Mouse (Mus musculus) midbrain, embryonic 12.5 days (tissue): ENCODE measurements around the gene Rnf130. TPM values are rescaled to one million over a fixed set of nuclear protein-coding genes. Genes with fewer than 3 reads are reported as not detected.

Source experiments
- ATAC-seq: fragments of 200-750 bp; cut with Nextera tagmentation; 2 replicates; pipeline ENCODE4 v1.8.0; 2017; ENCODE audit warnings: low read depth, moderate TSS enrichment, moderate library complexity; ENCODE audit not compliant: low FRiP score
- H3K27ac ChIP-seq: fragments of 300-500 bp; sonication (generic); replicated peaks from 2 replicates; pipeline ENCODE4 v1.5.1; 2016; ENCODE audit warnings: mild to moderate bottlenecking
- H3K27me3 ChIP-seq: fragments of 300-500 bp; sonication (generic); 2 replicates; pipeline ENCODE4 v1.6.1; 2016; ENCODE audit warnings: mild to moderate bottlenecking
- H3K36me3 ChIP-seq: fragments of 300-500 bp; sonication (generic); 2 replicates; pipeline ENCODE4 v1.6.1; 2016
- H3K4me1 ChIP-seq: fragments of 300-500 bp; sonication (generic); 2 replicates; pipeline ENCODE4 v1.6.1; 2016
- H3K4me2 ChIP-seq: fragments of 300-500 bp; sonication (generic); replicated peaks from 2 replicates; pipeline ENCODE4 v1.6.1; 2016; ENCODE audit warnings: mild to moderate bottlenecking, moderate library complexity
- H3K4me3 ChIP-seq: fragments of 300-500 bp; sonication (generic); 2 replicates; pipeline ENCODE4 v1.5.1; 2016; ENCODE audit warnings: mild to moderate bottlenecking
- H3K9ac ChIP-seq: fragments of 300-500 bp; sonication (generic); replicated peaks from 2 replicates; pipeline ENCODE4 v1.6.1; 2016; ENCODE audit warnings: mild to moderate bottlenecking, moderate library complexity
- H3K9me3 ChIP-seq: fragments of 300-500 bp; sonication (generic); 2 replicates; pipeline ENCODE4 v1.6.1; 2016; ENCODE audit warnings: mild to moderate bottlenecking
- WGBS: fragments of 180-500 bp; shearing (Covaris S2); methylation state at CpG from one replicate; pipeline ENCODE4 v1.1.7; 2016; 5-methylcytosine and 5-hydroxymethylcytosine counted together
- microRNA counts: library from miRNA; unstranded; fragments of <30 nt; microRNA quantifications from one replicate; lab custom pipeline; 2017
- microRNA-seq: library from miRNA; unstranded; fragments of <30 nt; microRNA quantifications from one replicate; pipeline ENCODE4, GENCODE M21; 2017
- polyA plus RNA-seq: library from polyadenylated mRNA; unstranded; fragments of >200 nt; fragmentation: Nextera tagmentation; extraction: Ambion mirVana; gene quantifications from 2 replicates; pipeline ENCODE4 v1.2.1, GENCODE M21; 2016

The Rnf130 gene
- polyA plus RNA-seq, 1 experiment from 2014 or later: 91.3 TPM

DNA sequence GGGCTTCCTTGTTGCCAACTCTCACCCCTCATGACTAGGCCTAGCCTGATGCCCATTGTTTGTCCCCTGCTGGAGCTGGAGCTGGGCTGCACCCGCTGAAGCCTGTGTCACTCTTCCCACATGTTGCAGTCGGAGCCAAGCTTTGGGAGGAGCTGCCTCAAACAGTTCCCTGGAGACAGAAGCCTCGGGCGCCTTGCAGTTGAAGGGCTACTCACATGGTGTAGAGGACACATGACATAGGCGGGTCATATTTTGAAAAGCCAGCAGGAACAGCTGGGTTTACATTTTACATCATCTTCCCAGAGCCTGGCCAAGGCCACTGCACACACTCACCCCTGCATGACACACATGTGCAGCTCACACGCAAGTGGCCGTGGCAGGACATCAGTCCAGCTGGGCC is 124.1 kb downstream of the Rnf130 start:
- H3K27ac ChIP-seq: no peak overlapping the region
- no peaks in the 10 kb centered on the region for H3K9me3 ChIP-seq
- no peak for ATAC-seq
- H3K36me3 ChIP-seq: peaks cover 92% of the 10 kb centered on the region
- H3K4me1 ChIP-seq: no peaks in the 10 kb centered on the region
- WGBS: 93% methylated on average over 7 of the region's 7 CpGs
- no peaks in the 10 kb centered on the region for H3K27me3 ChIP-seq
- H3K4me3 ChIP-seq: no peak overlapping the region
- no peak overlapping the region for H3K9ac ChIP-seq
- no peak overlapping the region for H3K4me2 ChIP-seq

- 92% methylated on average over 9 of the region's 9 CpGs for WGBS
- Histone ChIP-seq H3K4me3 (no peak overlapping the region), H3K4me2 (no peak overlapping the region), H3K4me1 (no peaks in the 10 kb centered on the region), H3K9ac (no peak overlapping the region), H3K27ac (no peak overlapping the region), H3K27me3 (no peaks in the 10 kb centered on the region), H3K36me3 (peaks cover 95% of the 10 kb centered on the region), H3K9me3 (no peaks in the 10 kb centered on the region)
- no peak for ATAC-seq
Measured at GRCm38 (mm10) chr11:50149603-50150150, 124.5 kb downstream of the Rnf130 start.

DNA sequence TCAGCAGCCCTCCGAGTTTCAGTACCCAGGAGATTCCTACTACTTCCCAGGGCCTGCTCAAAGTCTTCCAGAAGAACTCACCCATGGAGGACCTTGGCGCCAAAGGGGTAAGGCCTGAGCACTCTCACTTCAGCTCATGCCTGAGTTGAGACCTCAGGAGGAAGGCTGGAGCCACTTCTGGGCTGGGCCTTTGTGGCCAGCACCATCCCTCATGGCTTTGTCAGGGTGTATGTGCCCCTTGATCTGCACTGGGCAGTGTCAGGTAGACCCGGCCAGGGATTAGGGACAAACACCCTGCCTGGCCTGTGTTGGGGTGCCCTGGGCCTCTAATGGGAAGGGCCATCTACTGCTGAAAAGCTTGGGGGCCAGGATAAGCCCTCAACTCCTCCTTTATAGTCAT is 126.2 kb downstream of the Rnf130 start:
- 86% methylated on average over 3 of the region's 3 CpGs for WGBS
- no peaks in the 10 kb centered on the region for H3K9me3 ChIP-seq
- no peaks in the 10 kb centered on the region for H3K4me1 ChIP-seq
- peaks cover 95% of the 10 kb centered on the region for H3K36me3 ChIP-seq
- no peaks in the 10 kb centered on the region for H3K27me3 ChIP-seq
- no peak overlapping the region for H3K4me3 ChIP-seq
- H3K4me2 ChIP-seq: no peak overlapping the region
- H3K9ac ChIP-seq: no peak overlapping the region
- no peak for ATAC-seq
- H3K27ac ChIP-seq: no peak overlapping the region

DNA sequence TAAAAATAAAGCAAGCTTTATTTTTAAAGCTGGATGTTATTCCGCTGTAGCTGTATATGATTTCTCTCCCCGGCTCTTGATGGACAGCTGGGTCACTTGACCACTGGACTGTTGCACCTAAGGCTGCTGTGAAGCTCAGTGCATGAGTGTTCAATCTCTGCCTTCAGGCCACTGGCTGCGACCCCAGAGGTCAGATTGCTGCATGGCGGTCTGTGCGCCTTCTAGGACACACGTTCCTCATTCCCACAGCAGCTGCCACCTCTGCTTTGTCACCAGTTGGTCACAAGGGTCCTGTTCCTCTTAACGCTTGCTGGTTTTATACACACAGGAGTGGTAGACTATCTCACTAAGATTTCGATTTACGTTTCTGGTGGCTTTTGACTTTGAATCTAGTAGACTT is 129.0 kb downstream of the Rnf130 start:
- H3K9ac ChIP-seq: no peak overlapping the region
- 78% methylated on average over 9 of the region's 9 CpGs for WGBS
- H3K4me2 ChIP-seq: no peak overlapping the region
- peaks cover 99% of the 10 kb centered on the region for H3K36me3 ChIP-seq
- no peak overlapping the region for H3K27ac ChIP-seq
- H3K4me3 ChIP-seq: no peak overlapping the region
- no peaks in the 10 kb centered on the region for H3K4me1 ChIP-seq
- ATAC-seq: no peak
- no peaks in the 10 kb centered on the region for H3K27me3 ChIP-seq
- H3K9me3 ChIP-seq: no peaks in the 10 kb centered on the region

MicroRNAs encoded within 50 kb of the gene (microRNA counts, 519-probe panel; counts per million panel counts)
- 3,469 counts per million, percentile 18 among the panel's probes with 10 or more counts for microRNA mmu-miR-340-3p (lab: Ali Mortazavi, UCI)
- microRNA mmu-miR-340-5p (lab: Ali Mortazavi, UCI): 7,020 counts per million, percentile 78 among the panel's probes with 10 or more counts

Small RNA genes lying within 50 kb of the gene (microRNA-seq; reads per million reads assigned to microRNA genes)
- 954 reads per million, percentile 78 among the genes with 10 or more reads in this experiment for gene Mir340

Other genes starting within 250 kb of the Rnf130 start
- gene Gfpt2, start 231.2 kb upstream of the Rnf130 start, polyA plus RNA-seq: 6.8 and 11.3 TPM in 2 replicates
- 45.9 and 46.1 TPM in 2 replicates for gene Mapk9, start 178.6 kb upstream of the Rnf130 start, polyA plus RNA-seq
- 1.6 and 3.0 TPM in 2 replicates for gene Rasgef1c, start 123.5 kb upstream of the Rnf130 start, polyA plus RNA-seq
- 41.1 and 45.2 TPM in 2 replicates for gene Tbc1d9b, start 106.0 kb downstream of the Rnf130 start, polyA plus RNA-seq
- 23.3 and 24.2 TPM in 2 replicates for gene Mrnip, start 149.1 kb downstream of the Rnf130 start, polyA plus RNA-seq
- gene Sqstm1, start 185.5 kb downstream of the Rnf130 start, polyA plus RNA-seq: 193 and 203 TPM in 2 replicates
- gene Mgat4b, start 185.5 kb downstream of the Rnf130 start, polyA plus RNA-seq: 40.7 and 45.6 TPM in 2 replicates
- gene Ltc4s, start 213.3 kb downstream of the Rnf130 start, polyA plus RNA-seq: 0.85 and 1.3 TPM in 2 replicates